Mouse (Mus musculus) ES-Bruce4 (cell line): ENCODE measurements around the gene Arhgap45. TPM values are rescaled to one million over a fixed set of nuclear protein-coding genes. Genes with fewer than 3 reads are reported as not detected.

Source experiments
- H3K27ac ChIP-seq: 2 replicates; pipeline ENCODE4 v1.5.1; 2012; ENCODE audit warnings: low read length, inconsistent platforms; ENCODE audit not compliant: insufficient read depth
- H3K27me3 ChIP-seq: 2 replicates; pipeline ENCODE4 v1.6.1; 2012; ENCODE audit warnings: mild to moderate bottlenecking, low read length, inconsistent platforms; ENCODE audit not compliant: control insufficient read depth, poor library complexity, insufficient read depth, severe bottlenecking
- H3K36me3 ChIP-seq: 2 replicates; pipeline ENCODE4 v1.6.1; 2012; ENCODE audit warnings: inconsistent platforms, mild to moderate bottlenecking, low read length, moderate library complexity; ENCODE audit not compliant: control insufficient read depth, poor library complexity, insufficient read depth, severe bottlenecking
- H3K4me1 ChIP-seq: one replicate; pipeline ENCODE4 v1.8.1; 2011; ENCODE audit warnings: low read length; ENCODE audit not compliant: control insufficient read depth, insufficient read depth
- H3K4me3 ChIP-seq: 2 replicates; pipeline ENCODE4 v1.5.1; 2011; ENCODE audit warnings: low read depth, mild to moderate bottlenecking, low read length
- H3K9ac ChIP-seq: 2 replicates; pipeline ENCODE4 v1.6.1; 2012; ENCODE audit warnings: low read depth, mild to moderate bottlenecking, inconsistent platforms; ENCODE audit not compliant: poor library complexity, severe bottlenecking
- H3K9me3 ChIP-seq: replicated peaks from 2 replicates; pipeline ENCODE4 v1.6.1; 2012; ENCODE audit warnings: mild to moderate bottlenecking, low read length, inconsistent platforms; ENCODE audit not compliant: control insufficient read depth, poor library complexity, insufficient read depth, severe bottlenecking
- CTCF ChIP-seq: IDR thresholded peaks from one replicate; pipeline ENCODE4 v1.8.1; 2011; ENCODE audit warnings: low read depth, low read length
- EP300 ChIP-seq: IDR thresholded peaks from 2 replicates; pipeline ENCODE4 v1.6.1; 2011; ENCODE audit warnings: low read depth, low read length; ENCODE audit not compliant: insufficient read depth
- POLR2A ChIP-seq: IDR thresholded peaks from one replicate; pipeline ENCODE4 v1.8.1; 2011; ENCODE audit warnings: low read length; ENCODE audit not compliant: insufficient read depth
- polyA plus RNA-seq: library from polyadenylated mRNA; stranded (reverse); fragments of >200 nt; gene quantifications from 2 replicates; pipeline ENCODE4 v1.2.4, GENCODE M21; 2011; ENCODE audit warnings: low read depth; ENCODE audit not compliant: missing spikeins, insufficient read depth, insufficient read length

Gene Arhgap45
- polyA plus RNA-seq, 1 experiment: 6.5 TPM

GRCm38 (mm10) chr10:79996272-79997033 lies 20.0 kb upstream of the Arhgap45 start, which contains the start of gene Abca7:
Gene Abca7, plus strand, starts transcription at chr10:79996494.
- H3K27me3 ChIP-seq: no peaks in the 10 kb centered on the region
- H3K4me3 ChIP-seq: peak within 1 kb of the TSS; percentile 96
- peak; percentile 5 for TF ChIP-seq POLR2A
- TF ChIP-seq CTCF: no peak
- TF ChIP-seq EP300: no peak
- H3K9ac ChIP-seq: peak within 1 kb of the TSS; percentile 75
- no peaks in the 10 kb centered on the region for H3K4me1 ChIP-seq
- H3K27ac ChIP-seq: no peak within 1 kb of the TSS
- no peaks in the 10 kb centered on the region for H3K36me3 ChIP-seq
- H3K9me3 ChIP-seq: no peaks in the 10 kb centered on the region

- Histone ChIP-seq H3K9ac (peak overlapping the region; percentile 75), H3K4me3 (peak overlapping the region; percentile 96), H3K27me3 (no peaks in the 10 kb centered on the region), H3K27ac (no peak overlapping the region), H3K9me3 (no peaks in the 10 kb centered on the region), H3K36me3 (no peaks in the 10 kb centered on the region), H3K4me1 (no peaks in the 10 kb centered on the region)
- TF ChIP-seq POLR2A (no peak), EP300 (no peak), CTCF (no peak)
Observed at GRCm38 (mm10) chr10:79997034-79997760, 19.3 kb upstream of the Arhgap45 start.

- H3K4me1 ChIP-seq: no peaks in the 10 kb centered on the region
- TF ChIP-seq EP300 (no peak), CTCF (no peak), POLR2A (no peak)
- no peak overlapping the region; the same call in 1 of the 2 replicates for H3K9ac ChIP-seq
- H3K4me3 ChIP-seq: peak overlapping the region; percentile 96
- H3K9me3 ChIP-seq: no peaks in the 10 kb centered on the region
- H3K27me3 ChIP-seq: no peaks in the 10 kb centered on the region
- no peak overlapping the region for H3K27ac ChIP-seq
- no peaks in the 10 kb centered on the region for H3K36me3 ChIP-seq
Observed at GRCm38 (mm10) chr10:79997819-79998218, 18.6 kb upstream of the Arhgap45 start.

- H3K4me3 ChIP-seq: no peak overlapping the region
- H3K27ac ChIP-seq: no peak overlapping the region
- H3K9ac ChIP-seq: no peak overlapping the region
- H3K4me1 ChIP-seq: peaks cover 16% of the 10 kb centered on the region
- TF ChIP-seq CTCF: no peak
- no peak for TF ChIP-seq POLR2A
- no peak for TF ChIP-seq EP300
- H3K27me3 ChIP-seq: no peaks in the 10 kb centered on the region
- H3K9me3 ChIP-seq: no peaks in the 10 kb centered on the region
- H3K36me3 ChIP-seq: no peaks in the 10 kb centered on the region
Observed at GRCm38 (mm10) chr10:80001945-80002344, 14.5 kb upstream of the Arhgap45 start.

- TF ChIP-seq CTCF (no peak), POLR2A (no peak), EP300 (no peak)
- peaks cover 16% of the 10 kb centered on the region for H3K4me1 ChIP-seq
- 0 out of 2 replicates have a peak overlapping the region, but pooled peaks have one; percentile 4 for H3K4me3 ChIP-seq
- no peaks in the 10 kb centered on the region for H3K36me3 ChIP-seq
- no peaks in the 10 kb centered on the region for H3K27me3 ChIP-seq
- H3K9me3 ChIP-seq: no peaks in the 10 kb centered on the region
- H3K9ac ChIP-seq: peak overlapping the region; percentile 24
- no peak overlapping the region for H3K27ac ChIP-seq
Observed at GRCm38 (mm10) chr10:80002829-80003228, 13.6 kb upstream of the Arhgap45 start.
